Mouse (Mus musculus) intestine, postnatal 0 days (tissue): ENCODE data around the gene Myl6b. TPM values are rescaled to one million over a fixed set of nuclear protein-coding genes. Genes with fewer than 3 reads are reported as not detected.

Experiments
- ATAC-seq: fragments of 200-750 bp; cut with Nextera tagmentation; 2 replicates; pipeline ENCODE4 v1.8.0; 2017; ENCODE audit warnings: mild to moderate bottlenecking, moderate TSS enrichment, moderate library complexity
- H3K27ac ChIP-seq: fragments of 300-500 bp; sonication (generic); 2 replicates; pipeline ENCODE4 v1.5.1; 2014; ENCODE audit warnings: mild to moderate bottlenecking, low read depth, low read length, moderate library complexity
- H3K27me3 ChIP-seq: fragments of 300-500 bp; sonication (generic); replicated peaks from 2 replicates; pipeline ENCODE4 v1.6.1; 2014; ENCODE audit warnings: low read length, mixed read lengths; ENCODE audit not compliant: control insufficient read depth, insufficient read depth
- H3K36me3 ChIP-seq: fragments of 300-500 bp; sonication (generic); 2 replicates; pipeline ENCODE4 v1.6.1; 2014; ENCODE audit warnings: mild to moderate bottlenecking, moderate library complexity; ENCODE audit not compliant: control insufficient read depth, insufficient read depth
- H3K4me1 ChIP-seq: fragments of 300-500 bp; sonication (generic); replicated peaks from 2 replicates; pipeline ENCODE4 v1.6.1; 2014; ENCODE audit warnings: antibody characterized with exemption, low read length, mixed read lengths; ENCODE audit not compliant: control insufficient read depth, insufficient read depth
- H3K4me2 ChIP-seq: fragments of 300-500 bp; sonication (generic); replicated peaks from 2 replicates; pipeline ENCODE4 v1.6.1; 2014; ENCODE audit warnings: low read depth, mild to moderate bottlenecking, moderate library complexity
- H3K4me3 ChIP-seq: fragments of 300-500 bp; sonication (generic); 2 replicates; pipeline ENCODE4 v1.5.1; 2014; ENCODE audit warnings: low read depth, low read length
- H3K9ac ChIP-seq: fragments of 300-500 bp; sonication (generic); 2 replicates; pipeline ENCODE4 v1.6.1; 2014; ENCODE audit warnings: mild to moderate bottlenecking, low read depth, low read length
- H3K9me3 ChIP-seq: fragments of 300-500 bp; sonication (generic); 2 replicates; pipeline ENCODE4 v1.6.1; 2016; ENCODE audit warnings: mixed run types; ENCODE audit not compliant: control insufficient read depth
- CTCF ChIP-seq: sonication (generic); IDR thresholded peaks from 2 replicates; pipeline ENCODE4 v1.5.1; 2016; ENCODE audit warnings: low read depth, mild to moderate bottlenecking, control low read depth, antibody characterized with exemption, moderate library complexity
- WGBS: fragments of 180-500 bp; shearing (Covaris S2); extraction: QIAGEN DNeasy Blood & Tissue Kit; methylation state at CpG from one replicate; pipeline ENCODE4 v1.1.7; 2014; 5-methylcytosine and 5-hydroxymethylcytosine counted together
- polyA plus RNA-seq: library from polyadenylated mRNA; unstranded; fragments of >200 nt; fragmentation: Nextera tagmentation; extraction: Ambion mirVana; gene quantifications from 2 replicates; pipeline ENCODE4 v1.2.1, GENCODE M21; 2015

The Myl6b gene
- polyA plus RNA-seq, 1 experiment from 2014 or later, result 1.3 TPM

DNA sequence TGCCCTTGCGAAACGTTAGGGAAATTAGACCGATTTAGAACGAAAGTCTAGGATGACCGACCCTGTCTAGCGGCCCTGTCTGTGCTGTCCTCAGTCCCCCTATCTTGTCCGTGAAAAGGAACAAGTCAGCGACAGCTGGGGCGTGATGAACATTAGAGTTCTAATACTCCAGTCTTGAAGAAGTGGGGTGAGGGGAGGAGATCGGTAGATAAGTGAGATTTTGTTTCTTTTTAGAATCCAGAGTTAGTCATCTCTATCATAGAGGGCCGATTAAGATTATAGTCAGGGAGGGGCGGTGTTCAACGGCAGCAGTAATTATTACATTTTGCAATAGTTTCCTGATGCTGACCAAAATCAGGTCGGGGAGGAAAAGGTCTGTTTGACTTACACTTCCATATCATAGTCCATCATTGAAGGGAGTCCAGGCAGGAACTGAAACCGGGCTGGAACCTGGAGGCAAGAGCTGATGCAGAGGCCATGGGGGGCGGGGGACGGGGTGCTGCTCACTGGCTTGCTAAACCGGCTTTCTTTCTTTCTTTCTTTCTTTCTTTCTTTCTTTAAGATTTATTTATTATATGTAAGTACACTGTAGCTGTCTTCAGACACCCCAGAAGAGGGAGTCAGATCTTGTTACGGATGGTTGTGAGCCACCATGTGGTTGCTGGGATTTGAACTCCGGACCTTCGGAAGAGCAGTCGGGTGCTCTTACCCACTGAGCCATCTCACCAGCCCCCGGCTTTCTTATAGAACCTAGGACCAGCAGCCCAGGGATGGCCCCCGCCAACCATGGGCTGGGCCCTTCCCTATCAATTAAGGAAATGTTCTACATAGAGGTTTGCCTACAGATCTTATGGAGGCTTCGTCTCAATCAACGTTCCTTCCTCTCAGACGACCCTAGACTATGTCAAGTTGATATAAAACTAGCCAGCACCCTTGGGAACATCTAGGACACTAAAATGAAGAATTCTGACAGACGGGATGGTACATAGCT, 28.2 kb upstream of the Myl6b start:
- H3K4me3 ChIP-seq, result peak overlapping the region; percentile 92
- no peak for ATAC-seq
- TF ChIP-seq CTCF, result no peak
- H3K27me3 ChIP-seq, result no peaks in the 10 kb centered on the region
- peak overlapping the region; percentile 11; the same call in 1 of the 2 replicates for H3K9ac ChIP-seq
- no peaks in the 10 kb centered on the region for H3K9me3 ChIP-seq
- peak overlapping the region; percentile 100 for H3K4me2 ChIP-seq
- H3K36me3 ChIP-seq, result peaks cover 8% of the 10 kb centered on the region
- 26% methylated on average over 28 of the region's 28 CpGs for WGBS
- H3K27ac ChIP-seq, result no peak overlapping the region
- no peaks in the 10 kb centered on the region for H3K4me1 ChIP-seq

DNA sequence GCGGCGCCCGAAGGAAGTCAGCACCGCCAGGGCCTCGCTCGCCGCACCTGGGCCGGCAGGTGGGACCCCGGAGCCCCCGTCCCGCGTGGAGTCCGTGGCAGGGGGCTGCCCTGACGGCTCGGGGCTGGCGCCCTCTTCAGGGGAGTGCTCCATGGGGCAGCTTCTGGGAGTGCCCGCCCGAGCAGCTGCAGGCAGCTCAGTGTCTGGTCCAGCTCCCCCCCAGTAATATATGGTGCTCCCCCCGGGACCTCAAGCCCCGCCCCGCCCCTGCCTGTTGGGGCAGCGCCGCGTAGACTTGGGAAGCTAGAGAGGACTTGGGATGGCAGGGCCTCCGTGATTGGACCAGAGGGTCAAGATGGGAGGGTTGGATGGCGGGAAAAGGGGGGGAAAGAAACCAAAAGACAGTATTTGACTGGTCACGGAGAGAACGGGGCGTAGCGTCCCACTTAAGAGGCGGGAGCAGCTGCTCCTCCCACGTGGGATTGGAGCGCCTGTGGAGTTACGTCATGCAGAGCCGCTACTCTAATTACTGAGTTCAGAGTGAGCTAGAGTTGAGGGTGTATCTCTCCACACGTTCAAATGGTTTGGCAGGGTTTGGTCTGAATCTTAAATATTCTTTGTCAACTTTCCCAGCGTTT, 27.3 kb upstream of the Myl6b start, which contains the start of gene Esyt1:
Esyt1 (minus strand) TSS at position 201 of the 638 bp plus-strand sequence.
- H3K36me3 ChIP-seq, result peaks cover 16% of the 10 kb centered on the region
- peak within 1 kb of the TSS; percentile 78 for H3K9ac ChIP-seq
- H3K27ac ChIP-seq, result peak within 1 kb of the TSS; percentile 86
- peak within 1 kb of the TSS; percentile 100 for H3K4me2 ChIP-seq
- no peaks in the 10 kb centered on the region for H3K9me3 ChIP-seq
- peak; percentile 74 for TF ChIP-seq CTCF
- WGBS, result under 1% methylated on average over 37 of the region's 37 CpGs
- H3K27me3 ChIP-seq, result no peaks in the 10 kb centered on the region
- H3K4me3 ChIP-seq, result peak within 1 kb of the TSS; percentile 92
- H3K4me1 ChIP-seq, result no peaks in the 10 kb centered on the region
- peak; percentile 97 for ATAC-seq

DNA sequence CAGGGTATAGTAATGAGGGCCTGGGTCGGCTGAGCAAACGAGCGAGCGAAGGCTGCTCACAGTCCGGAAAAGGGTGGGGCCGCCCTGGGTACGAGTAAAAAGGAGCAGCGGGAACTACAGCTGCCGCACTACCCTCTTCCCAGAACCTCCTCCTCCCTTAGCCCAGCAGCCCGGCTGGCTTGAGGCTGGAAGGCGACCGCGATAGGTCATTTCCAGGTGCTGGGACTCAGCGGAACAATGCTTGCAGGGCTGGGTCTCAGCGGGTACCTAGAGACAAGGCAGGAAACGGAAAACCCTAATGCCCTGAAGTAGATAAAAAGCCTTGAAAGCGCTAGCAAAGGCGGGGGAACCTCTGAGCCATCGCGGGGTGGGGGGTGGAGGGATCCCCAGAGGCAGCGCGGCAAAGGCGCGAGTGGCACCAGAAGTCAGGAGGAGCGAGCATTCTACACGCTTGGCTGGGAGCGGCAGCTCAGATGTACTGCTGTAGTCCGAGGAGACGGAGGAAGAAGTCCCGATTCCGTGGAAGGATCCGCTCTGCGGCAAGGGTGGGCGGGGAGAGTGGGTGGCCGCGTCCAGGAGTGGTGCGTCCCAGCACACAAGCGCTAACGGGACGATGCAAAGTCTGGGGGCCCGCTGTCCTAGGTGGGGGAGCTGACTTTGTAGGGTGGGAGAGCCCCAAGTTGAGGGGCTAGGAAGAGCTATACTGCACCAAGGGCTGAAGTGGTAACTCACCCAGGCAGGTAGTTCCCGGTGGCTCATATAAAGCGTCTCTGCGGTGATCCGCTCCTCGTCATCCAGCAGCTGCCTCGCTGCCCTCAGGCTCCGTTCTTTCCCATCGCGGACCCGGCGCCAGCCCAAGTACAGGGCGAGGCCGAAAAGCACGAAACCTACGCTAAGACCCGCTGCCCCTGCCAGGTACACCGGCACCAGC, 26.5 kb upstream of the Myl6b start:
- Histone ChIP-seq H3K27ac (peak overlapping the region; percentile 86), H3K36me3 (peaks cover 22% of the 10 kb centered on the region), H3K27me3 (no peaks in the 10 kb centered on the region), H3K9ac (peak overlapping the region; percentile 78), H3K4me3 (peak overlapping the region; percentile 92), H3K4me1 (no peaks in the 10 kb centered on the region), H3K9me3 (no peaks in the 10 kb centered on the region), H3K4me2 (peak overlapping the region; percentile 100)
- ATAC-seq, result peak; percentile 48
- WGBS, result under 1% methylated on average over 58 of the region's 58 CpGs
- TF ChIP-seq CTCF, result no peak

DNA sequence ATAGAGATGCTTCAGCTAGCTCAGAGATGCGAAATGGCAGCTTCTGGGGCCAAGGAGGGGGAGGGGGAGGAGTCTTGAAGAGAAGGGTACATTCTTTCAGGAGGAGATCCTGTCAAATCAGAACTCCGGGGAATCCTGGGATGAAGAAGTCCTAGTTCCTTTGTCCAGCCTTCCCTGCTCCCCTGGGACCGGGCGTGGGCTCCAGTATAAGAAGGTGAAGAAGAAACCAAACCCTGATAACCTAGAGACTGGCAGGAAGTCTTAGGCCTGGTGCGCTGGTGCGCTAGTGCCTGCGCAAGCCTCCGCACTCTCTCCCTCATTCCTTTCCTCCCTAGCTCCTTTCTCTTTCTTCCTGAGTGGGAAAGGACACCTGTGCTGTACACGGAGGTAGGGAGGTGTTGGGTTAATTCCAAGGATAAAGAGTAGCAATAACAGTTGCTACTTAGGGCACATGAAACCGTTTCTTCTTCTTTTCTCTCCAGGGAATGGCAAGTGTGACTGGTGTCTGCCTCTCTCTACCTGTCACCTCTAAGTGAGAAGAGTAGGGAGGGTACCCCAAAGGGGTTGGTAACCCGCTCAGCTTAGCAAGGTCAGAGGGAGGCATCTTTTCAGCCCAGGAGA, 25.7 kb upstream of the Myl6b start:
- no peaks in the 10 kb centered on the region for H3K9me3 ChIP-seq
- H3K4me3 ChIP-seq, result peak overlapping the region; percentile 92
- no peaks in the 10 kb centered on the region for H3K27me3 ChIP-seq
- H3K27ac ChIP-seq, result no peak overlapping the region; the same call in 1 of the 2 replicates
- peaks cover 30% of the 10 kb centered on the region for H3K36me3 ChIP-seq
- H3K4me1 ChIP-seq, result no peaks in the 10 kb centered on the region
- no peak for ATAC-seq
- WGBS, result 43% methylated on average over 11 of the region's 11 CpGs
- H3K9ac ChIP-seq, result peak overlapping the region; percentile 78; the same call in 1 of the 2 replicates
- TF ChIP-seq CTCF, result no peak
- peak overlapping the region; percentile 100 for H3K4me2 ChIP-seq

DNA sequence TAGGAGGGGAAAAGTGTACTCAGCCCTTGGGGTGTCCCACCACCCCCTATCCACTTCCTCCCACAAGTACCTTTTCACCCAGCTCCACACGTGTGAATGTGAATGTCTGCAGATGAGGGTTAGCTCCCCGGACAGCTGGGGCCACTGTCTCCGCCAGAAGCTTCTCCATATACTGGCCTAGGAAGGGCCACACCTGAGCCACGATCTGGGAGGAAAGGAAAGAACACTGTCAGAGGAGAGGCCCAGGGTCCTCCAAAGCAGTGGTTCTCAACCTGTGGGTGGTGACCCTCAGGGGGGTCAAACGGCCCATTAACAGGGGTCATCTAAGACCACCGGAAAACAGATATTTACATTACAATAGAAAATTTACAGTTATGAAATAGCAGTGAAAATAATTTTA, 23.9 kb upstream of the Myl6b start:
- no peak overlapping the region for H3K27ac ChIP-seq
- H3K9me3 ChIP-seq, result no peaks in the 10 kb centered on the region
- H3K36me3 ChIP-seq, result peaks cover 42% of the 10 kb centered on the region
- H3K9ac ChIP-seq, result no peak overlapping the region
- no peak for ATAC-seq
- no peak overlapping the region for H3K4me2 ChIP-seq
- WGBS, result 75% methylated on average over 6 of the region's 6 CpGs
- H3K4me1 ChIP-seq, result no peaks in the 10 kb centered on the region
- H3K27me3 ChIP-seq, result no peaks in the 10 kb centered on the region
- H3K4me3 ChIP-seq, result no peak overlapping the region
- no peak for TF ChIP-seq CTCF
